11 mouse cellular contexts compared by ENCODE assay signal in genomic region chr6:83690277-83690676, GRCm38 (mm10). TPM values are rescaled to one million over a fixed set of nuclear protein-coding genes. Genes with fewer than 3 reads are reported as not detected.
DNase-seq lines count a peak whose midpoint lies in the region; ATAC-seq and TF ChIP-seq lines count a peak whose summit lies in the region.
"Had no signal": no experiment of that assay in that cellular context is flagged by ENCODE, and none has a peak within 500 bp of the region (broad histone marks: within the 10 kb centered on the region; RNA-seq: fewer than 3 reads in every experiment).

No protein-coding gene starts in this region.

- DNase-seq in heart, adult 18-20 months: peak; percentile 34 to 68
- no peak for DNase-seq in heart, embryonic 10.5 days (ENCODE audit: low spot score)
- peak; percentile 47 for DNase-seq in urinary bladder, postnatal 25 days (ENCODE audit: low spot score)
- no peak for DNase-seq in urinary bladder, postnatal 10 days (ENCODE audit: low spot score)
- DNase-seq in limb, embryonic 11.5 days (ENCODE audit: low spot score): peak; percentile 72
- DNase-seq in splenic B cell, adult 2 months (ENCODE audit: low read depth, low spot score): peak; percentile 62

- H3K4me1 ChIP-seq in heart, embryonic 10.5 days: 0 out of 2 replicates have a peak, but pooled peaks cover 4% of the 10 kb centered on the region
- H3K4me1 ChIP-seq in cortical plate, adult 2 months (ENCODE audit: control insufficient read depth, insufficient read depth, low read length): no peaks in the 10 kb centered on the region
- no peaks in the 10 kb centered on the region for H3K4me1 ChIP-seq in limb, embryonic 11.5 days (ENCODE audit: control insufficient read depth, insufficient read depth, low read length)
- H3K4me1 ChIP-seq: embryonic facial prominence, embryonic 15.5 days had no signal

- ATAC-seq in limb, embryonic 11.5 days (ENCODE audit: insufficient number of reproducible peaks, low FRiP score, low TSS enrichment, low read depth): no peak
- ATAC-seq in inflammation-experienced regulatory T-cells, adult 6 months: no peak

- H3K4me3 ChIP-seq in heart, embryonic 10.5 days: no peak overlapping the region
- H3K4me3 ChIP-seq in cortical plate, adult 2 months (ENCODE audit: insufficient read depth, low read length): no peak overlapping the region
- no peak overlapping the region for H3K4me3 ChIP-seq in limb, embryonic 11.5 days (ENCODE audit: low read depth, low read length)
- H3K4me3 ChIP-seq: embryonic facial prominence, embryonic 15.5 days; limb, embryonic 15.5 days had no signal

- H3K36me3 ChIP-seq in heart, embryonic 10.5 days: no peaks in the 10 kb centered on the region
- no peaks in the 10 kb centered on the region for H3K36me3 ChIP-seq in limb, embryonic 11.5 days (ENCODE audit: control insufficient read depth, insufficient read depth, low read length)
- H3K36me3 ChIP-seq in splenic B cell, adult 2 months (ENCODE audit: control insufficient read depth, insufficient read depth, low read length, poor library complexity, severe bottlenecking): no peaks in the 10 kb centered on the region
- H3K36me3 ChIP-seq: embryonic facial prominence, embryonic 15.5 days; limb, embryonic 15.5 days had no signal

- no peaks in the 10 kb centered on the region for H3K9me3 ChIP-seq in heart, embryonic 10.5 days
- no peaks in the 10 kb centered on the region for H3K9me3 ChIP-seq in limb, embryonic 11.5 days (ENCODE audit: control insufficient read depth, low read length)
- H3K9me3 ChIP-seq: embryonic facial prominence, embryonic 15.5 days; limb, embryonic 15.5 days had no signal

- H3K9ac ChIP-seq in limb, embryonic 11.5 days (ENCODE audit: low read length): no peak overlapping the region
- H3K9ac ChIP-seq: embryonic facial prominence, embryonic 15.5 days; limb, embryonic 15.5 days had no signal

- 21% methylated on average over 4 of the region's 5 CpGs for WGBS in heart, embryonic 10.5 days
- 21% methylated on average over 4 of the region's 5 CpGs for WGBS in limb, embryonic 11.5 days

- H3K27ac ChIP-seq in heart, embryonic 10.5 days: no peak overlapping the region
- no peak overlapping the region for H3K27ac ChIP-seq in cortical plate, adult 2 months (ENCODE audit: insufficient read depth, low read length)
- no peak overlapping the region for H3K27ac ChIP-seq in limb, embryonic 11.5 days (replicated peaks; ENCODE audit: low read depth, low read length)
- H3K27ac ChIP-seq: embryonic facial prominence, embryonic 15.5 days; limb, embryonic 15.5 days had no signal

- no peak for TF ChIP-seq POLR2A in cortical plate, adult 2 months (IDR thresholded peaks at IDR 0.05; ENCODE audit: extremely low read depth, insufficient read depth, low read length)

- no peak overlapping the region for H3K4me2 ChIP-seq in limb, embryonic 11.5 days (ENCODE audit: low read depth, severe bottlenecking)
- H3K4me2 ChIP-seq: embryonic facial prominence, embryonic 15.5 days; limb, embryonic 15.5 days had no signal

- H3K27me3 ChIP-seq in heart, embryonic 10.5 days (ENCODE audit: insufficient read depth, poor library complexity, severe bottlenecking): peaks cover 88% of the 10 kb centered on the region
- H3K27me3 ChIP-seq in limb, embryonic 11.5 days (ENCODE audit: control insufficient read depth, insufficient read depth, low read length): peaks cover 41% of the 10 kb centered on the region
- no peaks in the 10 kb centered on the region for H3K27me3 ChIP-seq in splenic B cell, adult 2 months (ENCODE audit: control insufficient read depth, insufficient read depth, low read length, poor library complexity, severe bottlenecking)

- TF ChIP-seq CTCF in cortical plate, adult 2 months (IDR thresholded peaks at IDR 0.05; ENCODE audit: extremely low read depth, insufficient read depth, low read length): peak; percentile 67; the same call in 1 of the 2 replicates

RNA-seq across cellular contexts. Expression of gene Cd207, which starts 12.6 kb away (rescaled TPM):
- 1 to 10 TPM in 1 of 2 experiments, under 1 TPM in 1; 0.98 to 1.0 TPM for total RNA-seq in heart, adult 18-20 months (2021)
- not detected in 2 replicates for polyA plus RNA-seq in heart, embryonic 10.5 days (2016; fragmentation: Nextera tagmentation; extraction: Ambion mirVana)
- polyA plus RNA-seq in cortical plate, adult 2 months (2012; rRNA removed): not detected in 2 replicates
- polyA plus RNA-seq in limb, embryonic 11.5 days (2014; fragmentation: Nextera tagmentation; extraction: Ambion mirVana): not detected in 2 replicates
- polyA plus RNA-seq in inflammation-experienced regulatory T-cells, adult 6 months (2017; shearing (Covaris generic)): not detected
- polyA plus RNA-seq: embryonic facial prominence, embryonic 15.5 days; limb, embryonic 15.5 days; stomach, embryonic 14.5 days had no signal

RNA-seq across cellular contexts. Expression of gene Vax2, which starts 20.8 kb away (rescaled TPM):
- total RNA-seq in heart, adult 18-20 months (2021): not detected
- not detected in 2 replicates for polyA plus RNA-seq in heart, embryonic 10.5 days (2016; fragmentation: Nextera tagmentation; extraction: Ambion mirVana)
- polyA plus RNA-seq in cortical plate, adult 2 months (2012; rRNA removed): not detected in 2 replicates
- 1.5 and 2.7 TPM in 2 replicates for polyA plus RNA-seq in limb, embryonic 11.5 days (2014; fragmentation: Nextera tagmentation; extraction: Ambion mirVana)
- 1 to 10 TPM in 1 of 3 experiments, not detected in 2; 1.3 TPM for polyA plus RNA-seq in inflammation-experienced regulatory T-cells, adult 6 months (2017; shearing (Covaris generic))
- polyA plus RNA-seq: stomach, embryonic 14.5 days had no signal

RNA-seq across cellular contexts. Expression of gene Clec4f, which starts 34.3 kb away (rescaled TPM):
- under 1 TPM in 1 of 2 experiments, not detected in 1; 0.18 TPM for total RNA-seq in heart, adult 18-20 months (2021)
- polyA plus RNA-seq in heart, embryonic 10.5 days (2016; fragmentation: Nextera tagmentation; extraction: Ambion mirVana): not detected in 2 replicates
- polyA plus RNA-seq in cortical plate, adult 2 months (2012; rRNA removed): not detected in 2 replicates
- polyA plus RNA-seq in limb, embryonic 11.5 days (2014; fragmentation: Nextera tagmentation; extraction: Ambion mirVana): not detected in 2 replicates
- not detected for polyA plus RNA-seq in inflammation-experienced regulatory T-cells, adult 6 months (2017; shearing (Covaris generic))
- polyA plus RNA-seq: embryonic facial prominence, embryonic 15.5 days; limb, embryonic 15.5 days; stomach, embryonic 14.5 days had no signal

RNA-seq across cellular contexts. Expression of gene Atp6v1b1, which starts 52.5 kb away (rescaled TPM):
- total RNA-seq in heart, adult 18-20 months (2021): under 1 TPM in 1 of 2 experiments, not detected in 1; 0.77 TPM
- not detected in 2 replicates for polyA plus RNA-seq in heart, embryonic 10.5 days (2016; fragmentation: Nextera tagmentation; extraction: Ambion mirVana)
- polyA plus RNA-seq in cortical plate, adult 2 months (2012; rRNA removed): not detected in 2 replicates
- 0.27 TPM in 1 of 2 replicates, not detected in the other for polyA plus RNA-seq in limb, embryonic 11.5 days (2014; fragmentation: Nextera tagmentation; extraction: Ambion mirVana)
- polyA plus RNA-seq in inflammation-experienced regulatory T-cells, adult 6 months (2017; shearing (Covaris generic)): not detected
- polyA plus RNA-seq: limb, embryonic 15.5 days had no signal

Comparison
In these comparisons a context has a peak if more than half of its experiments do, and no peak if none do; other contexts are left out.
1. DNase-seq: peak in heart, adult 18-20 months (2 of 2), urinary bladder, postnatal 25 days (single experiment), limb, embryonic 11.5 days (single experiment) and splenic B cell, adult 2 months (single experiment); none in heart, embryonic 10.5 days (single experiment) and urinary bladder, postnatal 10 days (single experiment).